Mouse (Mus musculus) spleen, adult 18-20 months (tissue): ENCODE results near the gene Zc3h10.
"Not testable (repeated sequence)": the region's sequence is repeated elsewhere in the genome, so short reads cannot be mapped to it uniquely, and the experiment has no call there.

Source experiments
- DNase-seq, 2 experiments: peaks; one replicate each; pipeline ENCODE4 v3.0.0; 2022; ENCODE audit warnings: mixed read lengths in 2 of 2

The Zc3h10 gene

GRCm38 (mm10) chr10:128494667-128495245 lies 52.8 kb downstream of the Zc3h10 start:
- DNase-seq: no peak

DNA sequence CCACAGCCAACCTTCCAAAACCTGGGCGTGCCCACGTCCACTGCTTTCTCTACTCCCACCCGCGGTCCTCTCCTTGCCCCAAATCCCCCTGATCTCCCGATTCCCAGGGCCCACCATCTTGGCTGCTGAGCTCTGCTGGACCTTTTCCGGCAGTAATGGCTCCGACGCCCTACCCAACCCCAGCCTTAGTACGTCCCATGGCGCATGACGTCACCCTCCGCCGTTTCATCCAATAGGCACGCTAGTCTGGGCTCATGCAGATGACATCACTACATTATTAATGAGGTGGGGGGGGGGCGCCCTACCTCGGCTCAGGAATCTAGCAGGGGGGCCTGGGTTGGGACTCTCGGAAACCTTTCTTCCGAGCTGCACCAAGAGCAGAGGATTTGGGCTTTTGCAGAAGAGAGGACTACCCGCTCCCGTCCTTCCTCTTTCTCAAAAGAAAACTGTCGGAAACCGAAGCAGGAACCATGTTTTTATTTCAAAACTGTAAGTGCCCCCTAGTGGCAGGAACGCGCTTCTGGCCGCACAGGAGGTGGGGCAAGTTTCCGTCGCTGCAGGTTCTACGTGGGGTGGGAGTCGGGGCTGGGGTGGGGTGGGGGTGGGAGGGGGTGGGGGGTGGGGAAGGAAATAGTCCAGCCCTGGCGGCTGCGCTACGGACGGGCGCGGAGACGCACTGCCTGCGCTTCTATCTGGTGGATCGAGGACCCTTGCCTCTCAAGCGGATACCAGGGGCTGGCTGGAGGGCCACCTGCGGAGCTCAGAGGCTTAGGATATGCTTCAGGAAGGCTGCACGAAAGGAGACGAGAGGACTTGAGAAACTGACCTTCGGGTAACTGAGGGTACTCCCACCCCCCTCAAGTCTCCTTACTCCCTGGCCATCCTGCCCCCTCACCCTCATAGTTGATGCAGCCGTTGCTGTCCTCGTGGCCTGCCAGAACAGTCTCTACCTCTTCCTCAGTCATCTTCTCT lies 53.6 kb downstream of the Zc3h10 start, which contains the start of gene Myl6:
Myl6 (minus strand) TSS at position 451 of the 972 bp plus-strand sequence.
- DNase-seq: peak; percentile 95 to 96

GRCm38 (mm10) chr10:128493319-128493694 lies 54.3 kb downstream of the Zc3h10 start:
- peak in 1 of 2 experiments; percentile 27 for DNase-seq

DNA sequence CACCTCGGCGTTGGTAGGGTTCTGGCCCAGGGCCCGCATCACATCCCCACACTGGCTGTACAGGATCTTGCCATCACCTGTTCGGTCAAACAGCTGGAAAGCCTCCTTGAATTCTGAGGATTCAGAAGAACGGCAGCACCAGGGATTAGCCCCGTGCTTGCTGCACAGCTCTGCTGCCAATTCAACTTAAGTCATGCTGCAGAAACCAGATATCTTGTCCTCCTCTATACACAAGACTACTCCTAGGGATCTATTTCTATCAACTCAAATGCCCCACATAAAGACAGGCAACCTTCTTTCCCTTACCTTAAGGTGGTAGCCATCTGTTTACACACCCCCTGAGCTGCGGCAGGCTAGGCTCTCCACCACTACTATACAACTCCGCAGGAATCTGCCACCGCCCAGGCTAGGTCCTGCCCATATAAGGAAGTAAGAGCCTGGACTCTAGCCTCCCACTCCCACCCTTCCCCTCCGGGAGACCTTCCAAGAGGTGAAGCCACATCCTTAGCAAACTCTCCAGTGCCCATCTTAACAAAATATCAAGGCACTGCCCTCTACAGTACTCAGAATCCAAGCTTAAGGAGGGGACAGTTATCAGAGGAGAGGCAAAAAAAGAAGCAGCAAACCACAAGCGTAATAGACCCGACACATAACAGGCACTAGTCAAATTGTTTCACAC lies 54.8 kb downstream of the Zc3h10 start:
- no peak for DNase-seq

DNA sequence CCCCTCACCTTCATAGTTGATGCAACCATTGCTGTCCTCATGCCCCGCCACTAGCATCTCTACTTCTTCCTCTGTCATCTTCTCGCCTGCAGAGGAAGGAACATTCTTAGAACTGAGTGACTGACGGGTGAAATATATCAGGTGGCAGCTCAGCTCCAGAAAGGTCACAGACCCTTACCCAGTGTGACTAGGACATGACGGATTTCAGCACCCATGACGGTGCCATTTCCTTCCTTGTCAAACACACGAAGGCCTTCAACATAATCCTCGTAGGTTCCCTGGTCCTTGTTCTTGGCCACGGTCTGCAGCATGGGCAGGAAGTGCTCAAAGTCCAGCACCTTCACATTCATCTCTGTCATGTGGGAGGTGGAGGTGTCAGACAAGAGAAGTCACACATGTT lies 55.5 kb downstream of the Zc3h10 start:
- not testable (repeated sequence) for DNase-seq
